Mouse (Mus musculus): ENCODE results near the gene P3h1.
A peak's percentile ranks its signal among the peaks of the same experiment; 100 is the strongest.

DNA sequence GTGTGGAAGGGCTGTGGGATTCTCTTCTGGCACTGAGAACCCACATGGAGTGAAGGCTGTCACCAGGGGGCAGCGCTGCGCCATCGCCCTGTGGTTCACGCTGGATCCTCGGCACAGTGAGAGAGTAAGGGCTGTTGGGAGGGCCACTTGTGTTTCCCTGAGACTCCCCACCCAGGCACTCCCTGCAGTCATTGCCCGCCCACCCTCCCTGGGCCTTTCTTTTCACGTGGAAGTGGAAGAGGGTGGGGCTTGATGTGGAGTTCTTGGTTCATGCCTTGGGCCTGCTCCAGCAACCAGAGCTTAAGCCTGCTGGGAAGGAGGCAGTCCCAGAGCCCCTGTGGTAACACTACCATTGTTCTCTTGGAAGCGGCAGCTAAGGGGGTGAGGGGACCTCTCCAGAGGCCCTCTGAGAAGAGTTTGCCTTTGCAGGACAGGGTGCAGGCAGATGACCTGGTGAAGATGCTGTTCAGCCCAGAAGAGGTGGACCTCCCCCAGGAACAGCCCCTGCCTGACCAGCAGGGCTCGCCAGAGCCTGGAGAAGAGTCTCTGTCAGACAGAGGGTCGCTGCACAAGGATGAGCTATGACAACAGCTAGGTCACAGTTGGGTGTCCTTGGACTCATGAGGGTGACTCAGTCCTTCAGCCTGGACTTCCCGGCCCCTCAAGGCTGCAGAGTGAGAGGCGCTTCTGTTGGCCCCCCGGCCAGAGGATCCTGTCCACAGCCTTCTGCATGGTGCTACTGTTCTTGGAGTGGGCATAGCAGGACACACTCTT, 14.9 kb downstream of the P3h1 start:
- no peak for TF ChIP-seq HCFC1 (IDR thresholded peaks at IDR 0.05; ENCODE audit: low read depth, low read length)
- TF ChIP-seq CTCF (IDR thresholded peaks at IDR 0.05 in 2 of 3, conservative IDR thresholded peaks at IDR 0.05 in 1 of 3; ENCODE audit: control insufficient read depth in 1 of 3, insufficient read depth in 1 of 3, low read depth in 2 of 3, low read length in 3 of 3, poor library complexity in 1 of 3, severe bottlenecking in 1 of 3) = peak; percentile 85 to 96 (median 89)
- TF ChIP-seq POLR2A (IDR thresholded peaks at IDR 0.05; ENCODE audit: control insufficient read depth in 1 of 2, insufficient read depth in 1 of 2, low read depth in 1 of 2, low read length in 2 of 2, poor library complexity in 1 of 2) = no peak
- TF ChIP-seq TCF12 (IDR thresholded peaks at IDR 0.05; ENCODE audit: low read depth, low read length) = no peak
- TF ChIP-seq SMC3 (IDR thresholded peaks at IDR 0.05; ENCODE audit: low read depth, low read length) = peak; percentile 92
- TF ChIP-seq MAX (IDR thresholded peaks at IDR 0.05; ENCODE audit: low read length) = no peak
- no peak for TF ChIP-seq JUND (IDR thresholded peaks at IDR 0.05; ENCODE audit: low read depth, low read length)
- no peak for TF ChIP-seq CHD2 (IDR thresholded peaks at IDR 0.05; ENCODE audit: low read length)
- no peak for TF ChIP-seq EP300 (IDR thresholded peaks at IDR 0.05; ENCODE audit: low read depth in 1 of 2, low read length in 2 of 2)
- TF ChIP-seq MYC (IDR thresholded peaks at IDR 0.05; ENCODE audit: low read depth, low read length) = 0 out of 2 replicates have a peak, but pooled peaks have one; percentile 20
- no peak for TF ChIP-seq TAL1 (IDR thresholded peaks at IDR 0.05; ENCODE audit: low read length)
